Mouse (Mus musculus) gastrocnemius, postnatal 25 days (tissue): ENCODE results near the gene Ier2. TPM values are rescaled to one million over a fixed set of nuclear protein-coding genes. Genes with fewer than 3 reads are reported as not detected.
"Not testable (repeated sequence)": the region's sequence is repeated elsewhere in the genome, so short reads cannot be mapped to it uniquely, and the experiment has no call there.

Experiments used
- DNase-seq: peaks from one replicate; pipeline ENCODE4 v3.0.0; 2022
- total RNA-seq, 2 experiments: library from RNA; stranded (reverse); gene quantifications; 1 replicate in 1 of 2; 2 replicates in 1 of 2; pipeline ENCODE4 v1.2.3; 2021

Ier2 gene
- total RNA-seq, 2 experiments from 2014 or later: 5.9 to 7.1 TPM

DNA sequence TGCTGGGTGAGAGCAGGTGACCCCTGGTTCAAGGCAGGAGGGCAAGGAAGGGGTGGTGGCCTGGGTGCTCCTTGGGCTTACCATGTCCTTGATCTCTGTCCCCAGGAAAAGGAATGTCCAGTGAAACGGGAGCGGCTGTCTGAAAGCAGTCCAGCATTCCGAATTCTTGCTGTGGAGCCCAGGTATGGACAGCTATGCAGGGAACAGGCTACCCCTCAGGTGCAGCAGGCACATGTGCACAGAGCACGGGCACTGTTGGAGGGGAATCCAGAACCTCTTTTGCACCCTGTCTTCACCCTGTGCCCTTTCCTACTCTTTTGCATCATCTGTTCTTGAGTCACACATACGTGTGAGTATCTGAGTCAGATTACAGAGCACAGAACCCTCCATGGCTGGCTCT lies 35.6 kb upstream of the Ier2 start:
- no peak for DNase-seq

DNA sequence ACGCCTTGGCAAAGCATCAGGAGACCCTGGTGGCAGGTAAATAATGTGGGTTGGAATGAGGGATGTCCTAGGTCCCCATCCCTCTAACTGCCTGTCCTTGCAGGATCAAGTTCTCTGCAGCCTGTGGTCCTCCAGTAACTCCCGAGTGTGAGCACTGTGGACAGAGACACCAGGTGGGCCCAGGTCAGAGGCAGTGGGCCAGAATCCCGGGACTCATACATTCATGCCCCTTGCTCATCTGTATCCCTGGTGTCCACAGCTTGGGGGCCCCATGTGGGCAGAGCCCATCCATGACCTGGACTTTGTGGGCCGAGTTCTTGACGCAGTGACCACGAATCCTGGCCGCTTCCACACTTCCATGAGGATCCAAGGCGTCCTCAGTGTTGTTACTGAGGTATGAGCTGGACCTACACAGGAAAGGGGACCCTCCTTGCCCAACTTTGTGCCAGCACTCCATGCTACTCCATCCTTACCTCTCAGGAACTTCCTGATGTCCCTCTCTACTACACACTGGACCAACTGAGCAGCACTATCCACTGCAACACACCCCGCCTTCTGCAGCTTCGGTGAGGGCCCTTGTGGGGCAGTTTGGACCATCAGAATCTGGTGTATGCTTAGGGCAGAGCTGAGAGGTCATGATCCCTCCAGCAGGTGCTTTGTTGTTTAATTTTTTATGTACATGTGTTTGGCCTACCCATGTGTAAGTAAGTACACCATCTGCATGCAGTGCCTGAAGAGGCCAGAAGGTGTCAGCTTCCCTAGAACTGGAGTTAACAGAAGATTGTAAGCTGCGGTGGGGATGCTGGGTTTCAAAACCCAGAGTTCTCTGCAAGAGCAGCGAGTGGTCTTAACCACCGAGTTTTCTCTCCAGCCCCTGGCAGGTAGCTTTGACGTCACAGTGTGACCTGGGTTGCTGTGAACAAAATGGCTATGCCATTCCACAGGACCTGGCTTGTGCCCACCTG lies 34.8 kb upstream of the Ier2 start:
- peak; percentile 24 for DNase-seq

- DNase-seq: peak; percentile 10
Observed at GRCm38 (mm10) chr8:84695140-84695539, 32.5 kb upstream of the Ier2 start.

GRCm38 (mm10) chr8:84693332-84693731 lies 30.7 kb upstream of the Ier2 start:
- no peak for DNase-seq

GRCm38 (mm10) chr8:84689091-84689915 lies 26.7 kb upstream of the Ier2 start:
- peak; percentile 86 for DNase-seq

- peak; percentile 88 for DNase-seq
Observed at GRCm38 (mm10) chr8:84687705-84688100, 25.1 kb upstream of the Ier2 start, which contains the start of gene Nacc1. Nacc1 (minus strand) TSS chr8:84687862.

DNA sequence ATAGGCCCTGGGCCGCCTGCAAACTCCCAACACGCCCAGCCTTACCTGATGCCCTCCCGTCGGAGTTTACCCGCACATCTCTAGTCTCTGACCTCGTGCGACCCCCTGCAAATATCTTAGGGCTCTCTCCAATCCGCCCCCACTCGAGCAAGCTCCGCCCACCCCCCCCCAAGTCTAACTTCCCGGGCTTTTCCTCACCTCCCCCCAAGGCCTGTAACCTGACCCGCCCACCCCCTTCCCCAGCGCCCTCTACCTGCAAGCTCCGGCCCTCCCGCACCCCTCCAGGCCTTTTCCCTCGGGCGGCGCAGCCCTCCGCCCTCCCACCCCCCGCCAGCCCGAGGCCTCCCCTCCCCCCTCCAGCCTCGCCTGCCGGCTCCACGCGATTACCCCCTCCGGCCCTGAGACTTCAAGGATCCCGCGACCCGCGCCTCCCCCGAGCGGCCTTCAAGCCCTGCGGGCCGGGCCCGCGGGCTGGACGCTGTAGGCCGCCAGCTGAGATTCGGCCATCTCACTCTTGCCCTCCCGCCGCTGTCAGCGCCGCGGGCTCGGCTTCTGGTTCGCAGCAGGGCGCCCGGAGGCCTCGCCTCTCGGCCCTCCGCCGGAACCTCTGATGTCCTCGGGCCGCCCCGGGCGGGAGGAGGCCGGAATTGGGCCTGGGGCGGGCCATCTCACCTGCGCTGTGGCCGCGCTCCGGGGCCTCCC lies 24.5 kb upstream of the Ier2 start:
- peak; percentile 11 for DNase-seq

GRCm38 (mm10) chr8:84686191-84687002 lies 23.7 kb upstream of the Ier2 start, which contains the start of gene Trmt1:
Trmt1 (plus strand) TSS chr8:84686307.
- DNase-seq: peak; percentile 25

DNA sequence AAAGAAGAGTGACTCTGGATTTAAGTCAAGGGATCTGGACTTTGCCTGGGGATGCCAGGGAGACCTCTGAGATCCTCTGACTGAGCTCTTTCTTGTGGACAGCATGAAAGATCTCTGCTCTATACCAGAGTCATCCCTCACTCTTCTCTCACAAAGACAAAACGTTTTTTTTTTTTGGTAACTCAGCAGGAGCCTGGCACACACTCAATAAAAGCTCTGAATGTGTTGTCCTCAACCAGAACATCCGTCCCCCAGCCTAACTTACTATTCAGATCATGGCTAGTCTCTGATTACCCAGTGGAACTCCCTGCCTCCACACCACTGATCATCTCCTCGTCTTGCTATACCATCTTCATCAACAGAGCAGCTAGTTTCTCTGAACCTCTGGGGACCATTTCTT lies 21.9 kb upstream of the Ier2 start:
- DNase-seq: no peak

GRCm38 (mm10) chr8:84682257-84682656 lies 19.6 kb upstream of the Ier2 start:
- no peak for DNase-seq

GRCm38 (mm10) chr8:84681476-84681875 lies 18.8 kb upstream of the Ier2 start:
- DNase-seq: no peak

DNA sequence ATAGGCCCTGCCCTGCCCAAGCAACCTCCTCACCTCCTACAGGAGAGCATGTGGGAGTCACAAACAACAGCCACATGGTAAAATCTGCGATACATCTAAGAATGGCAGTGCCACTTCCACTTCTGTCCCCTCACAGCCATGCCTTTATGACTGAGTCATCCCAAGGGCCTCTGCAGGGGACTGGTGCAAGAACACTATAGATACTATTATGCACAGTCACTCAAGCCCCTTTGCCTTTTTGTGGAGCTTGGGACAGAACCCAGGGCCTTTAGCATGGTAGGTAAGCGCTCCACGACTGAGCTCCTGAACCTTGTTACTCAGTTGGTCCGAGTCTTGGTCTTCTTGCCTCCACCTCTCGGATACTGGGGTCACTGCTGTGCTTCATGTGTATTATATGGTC lies 14.7 kb upstream of the Ier2 start:
- DNase-seq: no peak

- DNase-seq: not testable (repeated sequence)
Observed at GRCm38 (mm10) chr8:84670295-84671006, 7.8 kb upstream of the Ier2 start.

- no peak for DNase-seq
Observed at GRCm38 (mm10) chr8:84668731-84669485, 6.3 kb upstream of the Ier2 start.

- DNase-seq: no peak
Observed at GRCm38 (mm10) chr8:84668081-84668480, 5.4 kb upstream of the Ier2 start.

DNA sequence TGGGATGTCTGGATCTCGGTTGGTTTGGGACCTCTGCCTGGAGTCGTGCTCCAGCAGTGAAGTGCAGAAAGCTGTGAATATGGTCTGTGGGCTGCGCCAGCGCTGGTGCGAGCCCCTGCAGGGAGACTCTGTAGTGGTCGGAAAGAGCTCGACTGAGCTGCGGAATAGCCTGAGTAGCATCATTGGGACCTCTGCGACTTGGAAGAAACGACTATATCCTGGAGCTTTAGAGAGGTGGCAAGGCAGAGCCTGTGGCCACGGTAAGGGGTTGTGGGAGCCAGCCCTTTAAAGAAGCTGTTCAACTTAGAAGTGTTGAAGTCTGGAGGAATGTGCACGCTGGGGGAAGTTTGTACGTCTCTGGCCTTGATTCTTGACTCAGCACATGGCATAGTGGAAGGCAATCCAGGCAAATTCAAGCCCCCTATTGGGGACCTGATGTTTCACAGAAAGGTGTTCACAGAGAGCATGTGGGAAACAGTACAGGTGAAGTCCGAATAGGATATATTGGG lies 2.8 kb upstream of the Ier2 start:
- DNase-seq: no peak

GRCm38 (mm10) chr8:84664566-84665384 lies 2.1 kb upstream of the Ier2 start:
- peak; percentile 79 for DNase-seq

GRCm38 (mm10) chr8:84663483-84664327 lies 1.1 kb upstream of the Ier2 start:
- peak; percentile 98 for DNase-seq
